Mouse (Mus musculus) midbrain, embryonic 15.5 days (tissue): ENCODE data around the gene Zfp341. TPM values are rescaled to one million over a fixed set of nuclear protein-coding genes. Genes with fewer than 3 reads are reported as not detected.

Experiments used
- ATAC-seq: fragments of 200-750 bp; cut with Nextera tagmentation; replicated peaks from 2 replicates; pipeline ENCODE4 v1.8.0; 2017; ENCODE audit warnings: moderate TSS enrichment
- H3K27ac ChIP-seq: fragments of 300-500 bp; sonication (generic); 2 replicates; pipeline ENCODE4 v1.5.1; 2015; ENCODE audit warnings: mild to moderate bottlenecking, inconsistent platforms
- H3K27me3 ChIP-seq: fragments of 300-500 bp; sonication (generic); replicated peaks from 2 replicates; pipeline ENCODE4 v1.6.1; 2015; ENCODE audit warnings: inconsistent platforms
- H3K36me3 ChIP-seq: fragments of 300-500 bp; sonication (generic); replicated peaks from 2 replicates; pipeline ENCODE4 v1.6.1; 2015; ENCODE audit warnings: inconsistent platforms
- H3K4me1 ChIP-seq: fragments of 300-500 bp; sonication (generic); 2 replicates; pipeline ENCODE4 v1.6.1; 2015; ENCODE audit warnings: inconsistent platforms
- H3K4me2 ChIP-seq: fragments of 300-500 bp; sonication (generic); 2 replicates; pipeline ENCODE4 v1.6.1; 2015; ENCODE audit warnings: inconsistent platforms, mild to moderate bottlenecking, moderate library complexity
- H3K4me3 ChIP-seq: fragments of 300-500 bp; sonication (generic); 2 replicates; pipeline ENCODE4 v1.5.1; 2015; ENCODE audit warnings: mild to moderate bottlenecking, inconsistent platforms
- H3K9ac ChIP-seq: fragments of 300-500 bp; sonication (generic); 2 replicates; pipeline ENCODE4 v1.6.1; 2015; ENCODE audit warnings: mild to moderate bottlenecking, inconsistent platforms
- H3K9me3 ChIP-seq: fragments of 300-500 bp; sonication (generic); 2 replicates; pipeline ENCODE4 v1.6.1; 2016; ENCODE audit warnings: inconsistent platforms
- WGBS: fragments of 180-500 bp; shearing (Covaris S2); methylation state at CpG from one replicate; pipeline ENCODE4 v1.1.7; 2015; ENCODE audit warnings: mixed read lengths; 5-methylcytosine and 5-hydroxymethylcytosine counted together
- polyA plus RNA-seq: library from polyadenylated mRNA; unstranded; fragments of >200 nt; fragmentation: Nextera tagmentation; extraction: Ambion mirVana; gene quantifications from 2 replicates; pipeline ENCODE4 v1.2.1, GENCODE M21; 2015

The Zfp341 gene
- polyA plus RNA-seq, 1 experiment from 2014 or later, result 2.6 TPM

DNA sequence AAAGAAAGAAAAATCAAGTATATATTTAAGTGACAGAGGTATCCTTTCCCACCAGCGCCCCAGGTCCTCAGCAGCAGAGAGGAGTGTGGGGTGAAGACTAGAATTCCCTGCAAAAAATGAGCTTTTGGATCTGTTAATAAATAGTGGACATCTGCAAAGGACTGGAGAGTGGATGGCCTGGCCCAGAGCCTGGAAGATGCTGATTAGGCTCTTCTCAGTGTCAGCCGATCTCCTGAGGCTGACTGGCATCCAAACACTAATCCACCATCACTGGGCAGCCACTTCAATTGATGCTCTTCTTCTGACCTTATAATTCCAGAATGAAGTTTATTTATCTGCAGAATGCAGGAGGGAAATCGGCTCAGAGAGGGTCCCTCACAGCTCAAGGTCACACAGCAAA, 40.1 kb upstream of the Zfp341 start:
- H3K9me3 ChIP-seq, result no peaks in the 10 kb centered on the region
- H3K27ac ChIP-seq, result no peak overlapping the region
- WGBS, result 77% methylated on average over 3 of the region's 3 CpGs
- H3K4me1 ChIP-seq, result peaks cover 23% of the 10 kb centered on the region
- no peaks in the 10 kb centered on the region for H3K27me3 ChIP-seq
- H3K4me2 ChIP-seq, result no peak overlapping the region
- no peak overlapping the region for H3K4me3 ChIP-seq
- no peak overlapping the region for H3K9ac ChIP-seq
- no peaks in the 10 kb centered on the region for H3K36me3 ChIP-seq
- ATAC-seq, result no peak

DNA sequence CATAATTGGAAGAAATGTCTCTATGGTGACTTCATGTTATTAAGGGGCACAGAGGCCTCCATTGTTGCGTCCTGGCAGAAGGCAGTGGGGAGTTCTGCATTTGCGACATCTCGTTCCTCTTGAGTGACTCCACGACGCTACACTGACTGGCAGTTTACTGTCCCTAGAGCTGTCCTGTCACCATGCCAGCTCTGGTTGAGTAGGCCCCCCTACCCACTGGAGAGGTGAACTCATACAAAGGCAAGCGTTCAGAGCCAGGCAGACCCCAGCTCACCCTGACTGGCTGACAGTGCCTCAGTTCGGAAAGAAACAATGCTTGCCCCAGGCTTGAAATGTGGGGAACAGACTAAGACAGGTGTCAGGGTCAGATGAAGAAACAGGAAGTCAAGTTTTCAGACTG, 38.8 kb upstream of the Zfp341 start:
- Histone ChIP-seq H3K36me3 (no peaks in the 10 kb centered on the region), H3K27me3 (no peaks in the 10 kb centered on the region), H3K4me2 (no peak overlapping the region), H3K4me1 (peaks cover 12% of the 10 kb centered on the region), H3K9ac (no peak overlapping the region), H3K27ac (no peak overlapping the region), H3K9me3 (no peaks in the 10 kb centered on the region), H3K4me3 (no peak overlapping the region)
- ATAC-seq, result no peak
- WGBS, result 35% methylated on average over 7 of the region's 7 CpGs

DNA sequence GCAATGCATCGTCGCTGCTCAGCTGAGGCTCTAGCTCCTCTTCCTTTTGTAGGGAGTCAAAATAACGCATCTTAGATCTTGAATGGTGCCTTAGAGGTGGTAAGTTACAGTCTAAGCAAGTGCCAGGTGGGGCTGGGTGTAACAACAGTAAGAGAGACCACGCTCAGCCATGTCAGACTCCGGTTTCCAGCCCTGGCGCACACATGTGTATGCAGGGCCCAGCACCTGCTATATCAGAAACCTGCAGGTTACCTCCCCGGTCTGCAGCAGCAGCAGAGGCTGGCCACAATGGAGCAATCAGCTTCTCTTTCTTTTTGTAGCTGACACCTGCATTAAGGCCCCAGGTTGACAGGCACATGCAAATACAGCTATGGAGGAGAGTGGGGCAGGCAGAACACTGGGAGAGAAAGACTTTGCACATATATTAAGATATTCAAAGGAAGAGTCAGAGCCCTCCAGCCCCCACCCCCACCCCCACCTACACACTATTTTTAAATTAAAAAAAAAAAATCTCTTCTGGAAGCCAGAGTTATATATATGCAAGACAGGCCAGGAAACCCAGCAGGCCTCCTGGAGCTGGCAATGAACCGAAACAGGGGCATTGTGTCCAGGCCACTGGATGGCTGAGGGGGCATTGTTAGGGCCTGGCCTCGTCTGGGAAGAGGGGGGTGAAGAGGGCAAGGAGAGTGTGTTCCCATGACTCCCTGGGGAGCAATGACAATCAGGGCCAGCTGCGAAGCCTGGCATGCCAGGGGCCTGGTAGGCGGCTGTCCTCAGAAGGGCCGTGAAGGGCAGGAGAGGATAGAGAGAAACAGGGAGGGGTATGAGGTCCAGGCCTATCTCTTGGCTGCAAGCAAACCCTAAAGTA, 36.0 kb upstream of the Zfp341 start:
- WGBS, result 19% methylated on average over 12 of the region's 12 CpGs
- H3K27ac ChIP-seq, result peak overlapping the region; percentile 40
- H3K9ac ChIP-seq, result 0 out of 2 replicates have a peak overlapping the region, but pooled peaks have one; percentile 6
- no peak overlapping the region for H3K4me3 ChIP-seq
- no peaks in the 10 kb centered on the region for H3K36me3 ChIP-seq
- H3K9me3 ChIP-seq, result no peaks in the 10 kb centered on the region
- no peaks in the 10 kb centered on the region for H3K27me3 ChIP-seq
- ATAC-seq, result peak; percentile 53; the same call in 1 of the 2 replicates
- peaks cover 11% of the 10 kb centered on the region for H3K4me1 ChIP-seq
- H3K4me2 ChIP-seq, result no peak overlapping the region

DNA sequence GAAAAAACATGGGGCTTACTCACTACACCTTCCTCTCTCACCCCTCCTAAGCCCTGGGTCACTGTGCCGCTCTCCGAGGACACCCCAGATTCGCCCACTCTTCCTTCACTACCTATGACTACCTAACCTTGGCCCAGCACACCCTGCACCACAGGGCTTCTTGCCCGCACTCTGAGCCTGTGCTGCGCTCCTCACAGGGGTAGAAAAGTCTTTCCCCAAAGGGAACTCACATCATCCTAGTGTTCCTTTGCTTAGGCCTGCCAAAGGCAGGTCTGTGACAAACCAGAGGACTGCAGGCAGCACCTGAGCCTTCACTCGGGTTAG, 35.4 kb upstream of the Zfp341 start:
- H3K9ac ChIP-seq, result no peak overlapping the region
- no peak for ATAC-seq
- WGBS, result 54% methylated on average over 6 of the region's 6 CpGs
- H3K27me3 ChIP-seq, result no peaks in the 10 kb centered on the region
- peaks cover 11% of the 10 kb centered on the region for H3K4me1 ChIP-seq
- H3K4me2 ChIP-seq, result no peak overlapping the region
- no peaks in the 10 kb centered on the region for H3K9me3 ChIP-seq
- H3K27ac ChIP-seq, result peak overlapping the region; percentile 40
- H3K4me3 ChIP-seq, result no peak overlapping the region
- H3K36me3 ChIP-seq, result no peaks in the 10 kb centered on the region

DNA sequence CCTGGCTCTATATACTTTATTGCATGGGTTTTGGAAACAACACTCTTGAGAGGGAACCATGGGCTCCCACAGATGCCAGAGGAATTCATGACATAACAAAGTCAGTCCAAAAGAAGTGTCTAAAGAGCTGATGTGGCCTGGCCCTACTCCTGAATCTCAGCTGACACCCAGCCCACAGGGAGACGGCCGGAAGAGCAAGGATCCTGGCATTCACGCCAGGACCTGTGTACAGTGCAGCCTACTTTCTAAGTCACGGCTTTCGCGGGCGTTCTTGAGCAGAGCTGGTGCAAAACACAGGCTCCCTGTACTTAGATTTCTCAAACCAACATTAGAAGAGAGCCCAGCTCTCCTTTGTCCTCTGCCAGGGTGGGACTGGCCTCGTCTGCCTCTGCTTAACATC, 32.5 kb upstream of the Zfp341 start:
- Histone ChIP-seq H3K9me3 (no peaks in the 10 kb centered on the region), H3K27ac (no peak overlapping the region)
- 68% methylated on average over 8 of the region's 8 CpGs for WGBS

DNA sequence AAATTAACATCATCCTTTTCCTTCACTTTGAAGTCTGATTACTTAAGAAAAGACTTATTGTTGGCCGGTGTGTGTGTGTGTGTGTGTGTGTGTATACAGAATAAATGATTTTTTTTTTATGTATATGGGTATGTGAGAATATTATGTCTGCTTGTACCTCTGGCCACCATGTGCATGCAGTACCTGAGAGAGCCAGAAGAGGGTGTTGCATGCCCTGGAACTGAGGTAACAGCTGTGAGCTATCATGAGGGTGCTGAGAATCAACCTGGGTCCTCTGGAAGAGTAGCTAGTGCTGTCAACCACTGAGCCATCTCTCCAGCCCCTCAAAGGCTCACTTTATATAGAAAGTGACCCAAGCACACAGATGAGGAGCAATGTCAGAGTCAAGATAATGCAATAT, 31.7 kb upstream of the Zfp341 start:
- WGBS, result 93% methylated on average over 1 of the region's 1 CpGs
- no peak for ATAC-seq
- H3K4me3 ChIP-seq, result no peak overlapping the region
- H3K27ac ChIP-seq, result no peak overlapping the region
- H3K27me3 ChIP-seq, result no peaks in the 10 kb centered on the region
- peaks cover 20% of the 10 kb centered on the region for H3K4me1 ChIP-seq
- no peaks in the 10 kb centered on the region for H3K36me3 ChIP-seq
- H3K9ac ChIP-seq, result no peak overlapping the region
- H3K4me2 ChIP-seq, result no peak overlapping the region
- no peaks in the 10 kb centered on the region for H3K9me3 ChIP-seq

More for the DNA sequence above, 32.5 kb upstream of the Zfp341 start:
- Histone ChIP-seq H3K4me1 (peaks cover 20% of the 10 kb centered on the region), H3K27me3 (no peaks in the 10 kb centered on the region), H3K4me2 (no peak overlapping the region), H3K9ac (no peak overlapping the region), H3K4me3 (no peak overlapping the region), H3K36me3 (no peaks in the 10 kb centered on the region)
- no peak for ATAC-seq

DNA sequence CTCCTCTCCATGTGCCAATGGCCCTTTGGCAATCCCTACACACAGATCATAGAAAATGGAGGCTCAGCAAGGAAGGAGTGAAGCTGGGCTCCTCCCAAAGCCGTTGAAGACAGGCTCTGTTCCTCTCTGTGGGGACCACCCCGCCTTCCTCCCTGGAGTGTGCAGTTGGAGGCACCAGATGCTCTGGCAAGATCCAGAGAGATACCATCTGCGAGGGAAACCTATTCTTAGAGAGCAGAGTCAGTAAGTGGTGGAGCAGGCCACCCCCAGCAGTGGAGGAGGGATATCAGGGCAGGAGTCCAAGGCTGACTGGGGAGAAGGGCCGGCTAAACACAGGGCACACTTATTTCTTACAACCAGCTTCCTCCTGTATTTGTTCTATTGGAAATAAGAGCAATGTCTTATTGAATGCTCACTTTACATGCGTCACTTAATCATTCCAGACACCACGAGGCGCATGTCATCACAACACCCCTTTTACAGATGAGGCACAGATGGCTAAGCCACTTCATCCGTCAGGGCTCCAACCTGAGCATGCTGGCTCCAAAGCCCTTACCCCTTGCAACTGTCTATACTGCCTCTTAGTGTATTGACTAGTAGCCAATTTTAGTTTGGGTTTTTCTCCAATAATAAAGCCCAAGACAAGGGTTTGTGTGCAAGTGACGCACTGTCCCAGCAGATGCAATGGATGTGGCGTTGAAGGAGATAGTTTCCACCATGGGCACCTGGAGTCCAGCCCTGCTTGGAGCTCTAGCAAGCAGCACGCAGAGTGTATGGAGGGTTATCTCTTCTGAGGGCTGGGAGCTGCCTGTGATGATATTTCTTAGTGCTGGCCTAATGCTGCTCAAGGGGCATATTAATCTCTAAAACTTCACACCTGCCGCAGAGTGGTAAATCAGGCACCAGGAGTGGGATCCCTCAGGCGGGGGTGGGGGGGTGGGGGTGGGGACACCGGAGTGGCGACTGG, 28.9 kb upstream of the Zfp341 start:
- H3K4me2 ChIP-seq, result no peak overlapping the region
- no peak overlapping the region for H3K9ac ChIP-seq
- no peaks in the 10 kb centered on the region for H3K9me3 ChIP-seq
- H3K4me1 ChIP-seq, result peaks cover 9% of the 10 kb centered on the region; the same call in 1 of the 2 replicates
- no peak overlapping the region for H3K27ac ChIP-seq
- H3K27me3 ChIP-seq, result no peaks in the 10 kb centered on the region
- 60% methylated on average over 15 of the region's 15 CpGs for WGBS
- H3K4me3 ChIP-seq, result no peak overlapping the region
- no peaks in the 10 kb centered on the region for H3K36me3 ChIP-seq
- peak; percentile 78 for ATAC-seq

DNA sequence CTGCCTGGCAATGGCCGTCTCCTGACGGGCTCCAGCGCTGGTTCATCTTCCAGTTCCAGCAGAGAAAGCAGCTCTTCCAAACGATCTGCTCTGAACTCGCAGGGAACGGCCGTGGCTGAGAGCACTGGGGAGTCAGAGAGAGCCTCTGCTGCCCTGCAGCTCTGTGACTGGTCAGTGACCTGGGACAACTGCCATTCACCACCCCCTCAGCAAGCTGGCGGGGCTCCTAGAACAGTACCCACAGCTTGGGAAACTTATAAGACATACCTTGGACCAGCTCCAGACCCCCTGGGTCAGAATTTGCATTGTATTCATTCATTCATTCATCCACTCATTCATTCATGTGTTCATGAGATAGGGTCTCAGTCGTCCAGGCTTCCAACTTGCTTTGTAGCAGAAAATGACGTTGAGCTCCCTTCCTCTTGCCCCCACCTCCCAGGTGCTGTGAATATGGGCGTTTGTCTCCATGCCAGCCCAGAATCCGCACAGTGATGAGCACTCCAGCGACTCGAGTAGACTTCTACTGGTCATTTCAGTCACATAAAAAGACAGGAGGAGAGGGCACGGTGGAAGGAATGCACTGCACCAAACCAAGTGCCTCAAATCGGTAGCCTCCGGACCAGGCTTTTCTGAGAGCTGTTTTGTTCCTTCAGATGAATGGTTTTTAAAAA, 28.0 kb upstream of the Zfp341 start:
- no peaks in the 10 kb centered on the region for H3K27me3 ChIP-seq
- no peak for ATAC-seq
- H3K4me2 ChIP-seq, result no peak overlapping the region
- H3K4me1 ChIP-seq, result peaks cover 9% of the 10 kb centered on the region; the same call in 1 of the 2 replicates
- H3K9ac ChIP-seq, result no peak overlapping the region
- no peak overlapping the region for H3K27ac ChIP-seq
- 56% methylated on average over 17 of the region's 17 CpGs for WGBS
- no peak overlapping the region for H3K4me3 ChIP-seq
- no peaks in the 10 kb centered on the region for H3K9me3 ChIP-seq
- H3K36me3 ChIP-seq, result no peaks in the 10 kb centered on the region

DNA sequence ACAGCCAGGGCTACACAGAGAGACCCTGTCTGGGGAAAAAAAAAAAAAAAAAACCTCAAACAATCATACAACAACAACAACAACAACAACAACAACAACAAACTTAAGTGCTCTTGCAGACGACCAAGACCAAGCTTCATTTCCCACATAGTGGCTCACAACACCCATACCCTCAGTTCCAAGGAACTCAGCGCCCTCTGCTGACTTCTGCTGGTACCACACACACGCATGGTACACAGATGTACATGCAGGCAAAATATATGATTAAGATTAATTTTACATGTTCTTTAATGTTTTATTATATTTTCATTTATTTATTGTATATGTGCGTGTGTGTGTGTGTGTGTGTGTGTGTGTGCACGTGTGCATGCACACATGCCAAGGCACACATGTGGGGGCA, 26.7 kb upstream of the Zfp341 start:
- H3K27ac ChIP-seq, result no peak overlapping the region
- no peaks in the 10 kb centered on the region for H3K36me3 ChIP-seq
- peaks cover 9% of the 10 kb centered on the region; the same call in 1 of the 2 replicates for H3K4me1 ChIP-seq
- H3K9me3 ChIP-seq, result no peaks in the 10 kb centered on the region
- no peak overlapping the region for H3K9ac ChIP-seq
- no peak overlapping the region for H3K4me3 ChIP-seq
- H3K27me3 ChIP-seq, result no peaks in the 10 kb centered on the region
- no peak for ATAC-seq
- 76% methylated on average over 5 of the region's 5 CpGs for WGBS
- no peak overlapping the region for H3K4me2 ChIP-seq

DNA sequence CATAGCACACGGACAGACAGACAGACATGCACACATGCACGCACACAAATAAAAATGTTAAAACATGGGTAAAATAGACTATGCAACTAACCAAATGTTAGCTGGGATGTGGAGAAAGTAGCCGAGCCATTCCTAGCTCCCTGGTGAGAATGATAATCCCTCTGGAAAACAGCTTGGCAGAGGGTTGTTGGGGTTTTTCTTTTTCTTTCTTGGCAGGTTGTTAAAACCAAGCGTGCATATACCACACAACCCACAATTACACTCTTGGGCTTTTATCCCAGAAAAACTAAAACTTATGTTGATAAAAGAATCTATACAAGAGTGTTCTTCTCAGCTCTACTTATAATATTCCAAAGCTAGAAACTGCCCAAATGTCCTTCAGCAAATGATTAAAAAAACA, 24.0 kb upstream of the Zfp341 start:
- Histone ChIP-seq H3K9me3 (no peaks in the 10 kb centered on the region), H3K4me3 (no peak overlapping the region), H3K9ac (no peak overlapping the region), H3K4me1 (peaks cover 6% of the 10 kb centered on the region; the same call in 1 of the 2 replicates), H3K27ac (no peak overlapping the region), H3K27me3 (no peaks in the 10 kb centered on the region), H3K4me2 (no peak overlapping the region), H3K36me3 (no peaks in the 10 kb centered on the region)
- 75% methylated on average over 4 of the region's 4 CpGs for WGBS
- ATAC-seq, result no peak

DNA sequence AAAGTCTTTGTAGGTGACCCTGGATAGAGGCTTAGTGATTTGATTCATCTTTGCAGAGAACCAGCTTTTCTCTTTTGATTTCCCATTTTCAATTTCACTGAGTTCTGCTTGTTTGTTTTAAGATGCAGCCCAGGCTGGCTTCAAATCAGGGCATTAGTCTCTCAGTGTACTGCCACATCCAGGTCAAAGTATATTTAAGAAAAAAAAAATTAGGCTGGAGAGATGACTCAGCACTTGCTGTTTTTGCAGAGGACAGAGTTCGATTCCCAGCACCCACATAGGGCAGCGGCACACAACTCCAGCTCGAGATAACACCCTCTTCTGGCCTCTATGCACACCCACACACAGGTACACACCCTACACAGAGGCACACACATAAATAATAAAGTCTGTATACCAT, 21.9 kb upstream of the Zfp341 start:
- no peak overlapping the region for H3K4me3 ChIP-seq
- no peak for ATAC-seq
- H3K27ac ChIP-seq, result no peak overlapping the region
- no peak overlapping the region for H3K4me2 ChIP-seq
- no peaks in the 10 kb centered on the region for H3K27me3 ChIP-seq
- H3K9ac ChIP-seq, result no peak overlapping the region
- H3K36me3 ChIP-seq, result no peaks in the 10 kb centered on the region
- WGBS, result 91% methylated on average over 3 of the region's 3 CpGs
- no peaks in the 10 kb centered on the region for H3K4me1 ChIP-seq
- no peaks in the 10 kb centered on the region for H3K9me3 ChIP-seq

DNA sequence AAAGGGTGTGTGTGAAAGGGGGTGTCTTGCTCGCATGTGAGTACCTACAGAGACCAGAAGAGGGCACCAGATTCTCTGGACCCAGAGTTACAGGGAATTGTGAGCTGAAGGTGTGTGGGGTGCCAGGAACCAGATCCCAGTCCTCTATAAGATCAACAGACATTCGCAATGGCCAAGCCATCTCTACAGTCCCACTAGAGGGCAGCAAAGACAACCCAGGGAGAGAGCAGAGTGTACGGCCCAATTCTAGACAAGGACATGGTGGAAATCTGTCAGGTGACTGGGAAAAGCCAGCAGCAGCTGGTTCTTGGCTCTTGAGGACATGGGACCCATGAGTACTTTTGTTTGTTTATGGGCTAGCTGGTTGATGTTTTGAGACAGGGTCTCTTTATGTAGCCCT, 20.1 kb upstream of the Zfp341 start:
- Histone ChIP-seq H3K4me2 (no peak overlapping the region), H3K9me3 (no peaks in the 10 kb centered on the region), H3K27me3 (no peaks in the 10 kb centered on the region), H3K9ac (no peak overlapping the region), H3K36me3 (no peaks in the 10 kb centered on the region), H3K4me3 (no peak overlapping the region), H3K4me1 (no peaks in the 10 kb centered on the region), H3K27ac (no peak overlapping the region)
- 59% methylated on average over 3 of the region's 3 CpGs for WGBS
- ATAC-seq, result no peak
